15 mouse cellular contexts compared by ENCODE assay signal in the genomic region with DNA sequence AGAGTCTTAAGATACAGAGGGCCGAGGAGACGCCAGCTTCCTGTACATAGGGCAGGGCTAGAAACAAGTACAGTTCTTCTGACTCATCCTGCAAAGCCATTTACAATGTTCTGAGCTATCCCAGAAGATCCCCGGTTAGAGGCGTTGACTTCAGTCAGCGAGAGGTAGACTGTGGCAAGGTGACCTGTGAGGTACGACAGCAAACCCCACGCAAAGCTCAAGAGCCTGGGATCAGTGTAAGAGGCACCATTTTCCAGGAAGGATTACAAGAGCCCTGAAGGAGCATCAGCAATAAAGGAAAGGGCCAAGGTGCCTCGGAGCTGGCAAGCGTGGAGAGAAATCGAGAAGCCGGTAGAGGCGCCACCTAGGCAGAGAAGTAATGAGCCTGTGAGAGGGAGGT.
"Had no signal": no experiment of that assay in that cellular context is flagged by ENCODE, and none has a peak within 500 bp of the region (broad histone marks: within the 10 kb centered on the region; RNA-seq: fewer than 3 reads in every experiment).

No protein-coding gene starts in this region.

- H3K27me3 ChIP-seq: neural tube, embryonic 15.5 days; stomach, embryonic 15.5 days had no signal

- H3K27ac ChIP-seq: neural tube, embryonic 15.5 days; stomach, embryonic 15.5 days; stomach, postnatal 0 days had no signal

- H3K9me3 ChIP-seq: neural tube, embryonic 15.5 days; stomach, embryonic 15.5 days had no signal

- H3K4me2 ChIP-seq: neural tube, embryonic 15.5 days; stomach, embryonic 15.5 days had no signal

- H3K36me3 ChIP-seq: neural tube, embryonic 15.5 days; stomach, embryonic 15.5 days had no signal

- H3K4me1 ChIP-seq: neural tube, embryonic 15.5 days; stomach, embryonic 15.5 days had no signal

- H3K9ac ChIP-seq: neural tube, embryonic 15.5 days; stomach, embryonic 15.5 days had no signal

- H3K4me3 ChIP-seq: neural tube, embryonic 15.5 days; stomach, embryonic 15.5 days had no signal

- DNase-seq: retina, postnatal 1 day; right cerebral cortex, adult 18-20 months; right cerebral cortex, postnatal 14 days; right cerebral cortex, postnatal 25 days; right cerebral cortex, postnatal 4 days; spleen, adult 18-20 months; thymus, adult 18-20 months; thymus, adult 2 months; thymus, postnatal 14 days; thymus, postnatal 25 days; thymus, postnatal 36 days; thymus, postnatal 4 days had no signal
